Mouse (Mus musculus): ENCODE data around the gene Btk. TPM values are rescaled to one million over a fixed set of nuclear protein-coding genes. Genes with fewer than 3 reads are reported as not detected.

Btk gene
- polyA plus RNA-seq, 1 experiment from 2014 or later, result 0.94 TPM

- H3K4me2 ChIP-seq (replicated peaks; ENCODE audit: low read depth, low read length), result no peak overlapping the region
- no peak overlapping the region for H3K9ac ChIP-seq (replicated peaks; ENCODE audit: low read length)
- H3K4me1 ChIP-seq (ENCODE audit: insufficient read depth, low read length), result 0 out of 2 replicates have a peak, but pooled peaks cover 4% of the 10 kb centered on the region
- WGBS, result 61% methylated on average over 4 of the region's 4 CpGs
- peaks cover 3% of the 10 kb centered on the region; the same call in 1 of the 2 replicates for H3K36me3 ChIP-seq (ENCODE audit: insufficient read depth, low read length)
- no peaks in the 10 kb centered on the region for H3K9me3 ChIP-seq (ENCODE audit: low read length)
- ATAC-seq (ENCODE audit: low FRiP score, low TSS enrichment), result no peak
- no peak overlapping the region for H3K4me3 ChIP-seq (ENCODE audit: low read length)
- H3K27me3 ChIP-seq (ENCODE audit: insufficient read depth, low read length), result no peaks in the 10 kb centered on the region; the same call in 1 of the 2 replicates
- no peak overlapping the region for H3K27ac ChIP-seq (ENCODE audit: low read length)
Observed at GRCm38 (mm10) chrX:134610984-134611383, 27.6 kb upstream of the Btk start.

GRCm38 (mm10) chrX:134609472-134609871, 26.1 kb upstream of the Btk start:
- no peaks in the 10 kb centered on the region for H3K9me3 ChIP-seq (ENCODE audit: low read length)
- H3K27ac ChIP-seq (ENCODE audit: low read length), result no peak overlapping the region
- H3K4me1 ChIP-seq (ENCODE audit: insufficient read depth, low read length), result 0 out of 2 replicates have a peak, but pooled peaks cover 4% of the 10 kb centered on the region
- H3K36me3 ChIP-seq (ENCODE audit: insufficient read depth, low read length), result peaks cover 3% of the 10 kb centered on the region; the same call in 1 of the 2 replicates
- no peak overlapping the region for H3K4me2 ChIP-seq (replicated peaks; ENCODE audit: low read depth, low read length)
- WGBS, result 36% methylated on average over 4 of the region's 4 CpGs
- ATAC-seq (ENCODE audit: low FRiP score, low TSS enrichment), result no peak
- no peak overlapping the region for H3K9ac ChIP-seq (replicated peaks; ENCODE audit: low read length)
- no peaks in the 10 kb centered on the region; the same call in 1 of the 2 replicates for H3K27me3 ChIP-seq (ENCODE audit: insufficient read depth, low read length)
- no peak overlapping the region for H3K4me3 ChIP-seq (ENCODE audit: low read length)

- Histone ChIP-seq H3K36me3 (ENCODE audit: insufficient read depth, low read length) (no peaks in the 10 kb centered on the region), H3K4me2 (replicated peaks; ENCODE audit: low read depth, low read length) (peak overlapping the region; percentile 57), H3K27me3 (ENCODE audit: insufficient read depth, low read length) (no peaks in the 10 kb centered on the region; the same call in 1 of the 2 replicates), H3K9me3 (ENCODE audit: low read length) (no peaks in the 10 kb centered on the region), H3K4me3 (ENCODE audit: low read length) (peak overlapping the region; percentile 65), H3K9ac (replicated peaks; ENCODE audit: low read length) (peak overlapping the region; percentile 74), H3K4me1 (ENCODE audit: insufficient read depth, low read length) (no peaks in the 10 kb centered on the region), H3K27ac (ENCODE audit: low read length) (peak overlapping the region; percentile 92)
- peak; percentile 59 for ATAC-seq (ENCODE audit: low FRiP score, low TSS enrichment)
- 17% methylated on average over 40 of the region's 43 CpGs for WGBS
Observed at GRCm38 (mm10) chrX:134601380-134602120, 18.2 kb upstream of the Btk start.

GRCm38 (mm10) chrX:134600659-134601379, 17.4 kb upstream of the Btk start, which contains the start of the genes Gla and Hnrnph2:
Gene Gla, minus strand, starts transcription at chrX:134601125.
Gene Hnrnph2, plus strand, starts transcription at chrX:134601179.
- Histone ChIP-seq H3K27ac (ENCODE audit: low read length) (peak within 1 kb of the TSS; percentile 92), H3K36me3 (ENCODE audit: insufficient read depth, low read length) (no peaks in the 10 kb centered on the region), H3K4me3 (ENCODE audit: low read length) (peak within 1 kb of the TSS; percentile 65), H3K4me1 (ENCODE audit: insufficient read depth, low read length) (no peaks in the 10 kb centered on the region), H3K27me3 (ENCODE audit: insufficient read depth, low read length) (no peaks in the 10 kb centered on the region; the same call in 1 of the 2 replicates), H3K4me2 (replicated peaks; ENCODE audit: low read depth, low read length) (peak within 1 kb of the TSS; percentile 64), H3K9me3 (ENCODE audit: low read length) (no peaks in the 10 kb centered on the region), H3K9ac (replicated peaks; ENCODE audit: low read length) (peak within 1 kb of the TSS; percentile 74)
- ATAC-seq (ENCODE audit: low FRiP score, low TSS enrichment), result peak; percentile 98
- 25% methylated on average over 33 of the region's 33 CpGs for WGBS

GRCm38 (mm10) chrX:134599922-134600565, 16.7 kb upstream of the Btk start:
- Histone ChIP-seq H3K4me3 (ENCODE audit: low read length) (peak overlapping the region; percentile 65), H3K27ac (ENCODE audit: low read length) (peak overlapping the region; percentile 68), H3K4me1 (ENCODE audit: insufficient read depth, low read length) (no peaks in the 10 kb centered on the region), H3K4me2 (replicated peaks; ENCODE audit: low read depth, low read length) (peak overlapping the region; percentile 64), H3K9me3 (ENCODE audit: low read length) (no peaks in the 10 kb centered on the region), H3K27me3 (ENCODE audit: insufficient read depth, low read length) (no peaks in the 10 kb centered on the region; the same call in 1 of the 2 replicates), H3K9ac (replicated peaks; ENCODE audit: low read length) (peak overlapping the region; percentile 65), H3K36me3 (ENCODE audit: insufficient read depth, low read length) (no peaks in the 10 kb centered on the region)
- 29% methylated on average over 10 of the region's 10 CpGs for WGBS
- peak; percentile 2; the same call in 1 of the 2 replicates for ATAC-seq (ENCODE audit: low FRiP score, low TSS enrichment)

- no peak overlapping the region for H3K4me2 ChIP-seq (replicated peaks; ENCODE audit: low read depth, low read length)
- H3K27ac ChIP-seq (ENCODE audit: low read length), result no peak overlapping the region
- ATAC-seq (ENCODE audit: low FRiP score, low TSS enrichment), result no peak
- H3K4me3 ChIP-seq (ENCODE audit: low read length), result no peak overlapping the region
- 57% methylated on average over 5 of the region's 5 CpGs for WGBS
- no peaks in the 10 kb centered on the region for H3K4me1 ChIP-seq (ENCODE audit: insufficient read depth, low read length)
- H3K9me3 ChIP-seq (ENCODE audit: low read length), result no peaks in the 10 kb centered on the region
- H3K27me3 ChIP-seq (ENCODE audit: insufficient read depth, low read length), result no peaks in the 10 kb centered on the region; the same call in 1 of the 2 replicates
- H3K9ac ChIP-seq (replicated peaks; ENCODE audit: low read length), result no peak overlapping the region
- 0 out of 2 replicates have a peak, but pooled peaks cover 4% of the 10 kb centered on the region for H3K36me3 ChIP-seq (ENCODE audit: insufficient read depth, low read length)
Observed at GRCm38 (mm10) chrX:134589836-134590235, 6.5 kb upstream of the Btk start.

GRCm38 (mm10) chrX:134588997-134589396, 5.6 kb upstream of the Btk start:
- Histone ChIP-seq H3K27ac (ENCODE audit: low read length) (no peak overlapping the region), H3K27me3 (ENCODE audit: insufficient read depth, low read length) (no peaks in the 10 kb centered on the region; the same call in 1 of the 2 replicates), H3K9me3 (ENCODE audit: low read length) (no peaks in the 10 kb centered on the region), H3K4me3 (ENCODE audit: low read length) (no peak overlapping the region), H3K9ac (replicated peaks; ENCODE audit: low read length) (no peak overlapping the region), H3K4me2 (replicated peaks; ENCODE audit: low read depth, low read length) (no peak overlapping the region), H3K36me3 (ENCODE audit: insufficient read depth, low read length) (0 out of 2 replicates have a peak, but pooled peaks cover 4% of the 10 kb centered on the region), H3K4me1 (ENCODE audit: insufficient read depth, low read length) (no peaks in the 10 kb centered on the region)
- 89% methylated on average over 3 of the region's 3 CpGs for WGBS
- ATAC-seq (ENCODE audit: low FRiP score, low TSS enrichment), result no peak

- Histone ChIP-seq H3K4me1 (ENCODE audit: insufficient read depth, low read length) (no peaks in the 10 kb centered on the region), H3K36me3 (ENCODE audit: insufficient read depth, low read length) (0 out of 2 replicates have a peak, but pooled peaks cover 4% of the 10 kb centered on the region), H3K27ac (ENCODE audit: low read length) (no peak overlapping the region), H3K9me3 (ENCODE audit: low read length) (no peaks in the 10 kb centered on the region), H3K4me3 (ENCODE audit: low read length) (no peak overlapping the region), H3K4me2 (replicated peaks; ENCODE audit: low read depth, low read length) (no peak overlapping the region), H3K27me3 (ENCODE audit: insufficient read depth, low read length) (no peaks in the 10 kb centered on the region; the same call in 1 of the 2 replicates), H3K9ac (replicated peaks; ENCODE audit: low read length) (no peak overlapping the region)
- 80% methylated on average over 4 of the region's 4 CpGs for WGBS
- no peak for ATAC-seq (ENCODE audit: low FRiP score, low TSS enrichment)
Observed at GRCm38 (mm10) chrX:134588261-134588660, 4.9 kb upstream of the Btk start.

GRCm38 (mm10) chrX:134586447-134586846, 3.1 kb upstream of the Btk start:
- Histone ChIP-seq H3K4me3 (ENCODE audit: low read length) (peak overlapping the region; percentile 61), H3K4me1 (ENCODE audit: insufficient read depth, low read length) (no peaks in the 10 kb centered on the region), H3K9ac (replicated peaks; ENCODE audit: low read length) (peak overlapping the region; percentile 75), H3K4me2 (replicated peaks; ENCODE audit: low read depth, low read length) (peak overlapping the region; percentile 66), H3K9me3 (ENCODE audit: low read length) (no peaks in the 10 kb centered on the region), H3K27me3 (ENCODE audit: insufficient read depth, low read length) (no peaks in the 10 kb centered on the region; the same call in 1 of the 2 replicates), H3K36me3 (ENCODE audit: insufficient read depth, low read length) (0 out of 2 replicates have a peak, but pooled peaks cover 4% of the 10 kb centered on the region), H3K27ac (ENCODE audit: low read length) (0 out of 2 replicates have a peak overlapping the region, but pooled peaks have one; percentile 92)
- WGBS, result 36% methylated on average over 8 of the region's 8 CpGs
- no peak for ATAC-seq (ENCODE audit: low FRiP score, low TSS enrichment)
